Mouse (Mus musculus): ENCODE data around the gene Gm45234. TPM values are rescaled to one million over a fixed set of nuclear protein-coding genes. Genes with fewer than 3 reads are reported as not detected.

Gm45234 gene
- polyA plus RNA-seq, 1 experiment from 2014 or later: not detected

DNA sequence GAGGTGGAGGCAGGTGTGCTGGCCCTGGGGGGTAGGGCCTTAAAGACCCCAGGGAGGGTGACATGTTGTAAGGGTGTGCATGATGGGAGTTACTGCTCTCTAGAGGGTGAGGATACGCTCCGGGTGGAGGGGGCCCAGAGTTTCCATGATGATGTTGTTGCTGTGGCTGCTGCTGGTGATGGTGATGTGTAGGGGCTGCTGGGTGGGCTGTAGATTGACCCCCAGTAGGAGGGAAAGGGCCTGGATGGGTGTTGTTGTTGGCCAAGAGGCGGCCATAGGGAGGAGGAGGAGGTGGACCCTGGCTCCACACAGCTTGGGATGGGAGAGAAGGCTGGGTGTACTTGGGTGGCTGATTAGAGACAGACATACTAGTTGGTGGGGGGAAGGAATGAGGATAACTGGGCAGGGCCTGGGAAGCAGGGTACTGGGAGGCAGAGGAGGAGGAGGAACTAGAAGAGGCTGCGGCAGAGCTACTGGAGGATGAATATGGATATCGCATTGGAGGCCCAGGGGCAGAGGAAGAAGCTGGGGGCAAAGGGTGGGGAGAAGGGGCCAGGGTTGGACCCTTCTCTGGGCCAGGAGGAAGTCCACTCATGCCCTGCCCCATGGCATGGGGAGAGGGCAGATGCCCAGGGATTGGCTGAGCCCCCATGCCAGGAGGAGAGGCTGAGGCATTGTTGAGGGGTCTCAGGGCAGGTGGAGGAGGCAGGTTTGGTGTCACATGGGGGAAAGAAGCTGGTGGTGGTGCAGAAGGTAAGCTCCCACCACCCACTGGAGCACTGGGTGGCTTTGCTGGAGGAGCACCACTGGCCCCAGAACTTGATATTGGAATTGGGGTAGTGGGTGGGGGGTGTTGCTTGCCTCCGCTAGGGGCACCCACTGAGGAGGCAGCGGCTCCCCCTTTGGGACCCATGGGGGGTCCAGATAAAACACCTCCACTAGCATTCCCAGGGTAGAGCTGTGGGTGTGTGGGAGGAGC lies 8.9 kb downstream of the Gm45234 start:
- peaks cover 29% of the 10 kb centered on the region for H3K4me1 ChIP-seq
- peak overlapping the region; percentile 51 for H3K4me3 ChIP-seq (replicated peaks)
- H3K27ac ChIP-seq (replicated peaks): peak overlapping the region; percentile 86; the same call in 1 of the 2 replicates
- H3K4me2 ChIP-seq (replicated peaks): peak overlapping the region; percentile 96
- peaks cover 64% of the 10 kb centered on the region for H3K36me3 ChIP-seq
- WGBS: 82% methylated on average over 7 of the region's 7 CpGs
- 0 out of 2 replicates have a peak overlapping the region, but pooled peaks have one; percentile 56 for H3K9ac ChIP-seq
- no peaks in the 10 kb centered on the region for H3K9me3 ChIP-seq (replicated peaks)
- ATAC-seq (ENCODE audit: insufficient number of reproducible peaks, low FRiP score, low TSS enrichment, low read depth): peak; percentile 24
- H3K27me3 ChIP-seq: no peaks in the 10 kb centered on the region

DNA sequence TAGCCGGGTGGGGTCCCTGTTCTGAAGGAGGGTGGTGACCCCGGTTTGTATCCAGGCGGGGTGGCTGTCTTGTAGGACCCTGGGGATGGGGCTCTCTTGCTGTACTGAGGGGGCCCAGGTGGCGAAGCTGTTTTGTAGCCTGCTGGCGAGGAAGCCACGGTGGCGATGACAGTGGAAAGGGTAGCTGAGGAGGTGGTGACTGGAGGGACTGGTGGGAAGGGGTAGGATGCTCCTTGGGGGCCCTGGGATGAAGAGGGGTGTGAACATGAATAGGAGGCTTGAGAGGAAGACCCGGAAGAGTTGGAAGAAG lies 9.6 kb downstream of the Gm45234 start:
- peak overlapping the region; percentile 96 for H3K4me2 ChIP-seq (replicated peaks)
- peak overlapping the region; percentile 51 for H3K4me3 ChIP-seq (replicated peaks)
- H3K9ac ChIP-seq: peak overlapping the region; percentile 56
- no peaks in the 10 kb centered on the region for H3K9me3 ChIP-seq (replicated peaks)
- no peaks in the 10 kb centered on the region for H3K27me3 ChIP-seq
- 15% methylated on average over 8 of the region's 8 CpGs for WGBS
- ATAC-seq (ENCODE audit: insufficient number of reproducible peaks, low FRiP score, low TSS enrichment, low read depth): peak; percentile 3
- peak overlapping the region; percentile 86 for H3K27ac ChIP-seq (replicated peaks)
- peaks cover 64% of the 10 kb centered on the region for H3K36me3 ChIP-seq
- peaks cover 34% of the 10 kb centered on the region for H3K4me1 ChIP-seq

DNA sequence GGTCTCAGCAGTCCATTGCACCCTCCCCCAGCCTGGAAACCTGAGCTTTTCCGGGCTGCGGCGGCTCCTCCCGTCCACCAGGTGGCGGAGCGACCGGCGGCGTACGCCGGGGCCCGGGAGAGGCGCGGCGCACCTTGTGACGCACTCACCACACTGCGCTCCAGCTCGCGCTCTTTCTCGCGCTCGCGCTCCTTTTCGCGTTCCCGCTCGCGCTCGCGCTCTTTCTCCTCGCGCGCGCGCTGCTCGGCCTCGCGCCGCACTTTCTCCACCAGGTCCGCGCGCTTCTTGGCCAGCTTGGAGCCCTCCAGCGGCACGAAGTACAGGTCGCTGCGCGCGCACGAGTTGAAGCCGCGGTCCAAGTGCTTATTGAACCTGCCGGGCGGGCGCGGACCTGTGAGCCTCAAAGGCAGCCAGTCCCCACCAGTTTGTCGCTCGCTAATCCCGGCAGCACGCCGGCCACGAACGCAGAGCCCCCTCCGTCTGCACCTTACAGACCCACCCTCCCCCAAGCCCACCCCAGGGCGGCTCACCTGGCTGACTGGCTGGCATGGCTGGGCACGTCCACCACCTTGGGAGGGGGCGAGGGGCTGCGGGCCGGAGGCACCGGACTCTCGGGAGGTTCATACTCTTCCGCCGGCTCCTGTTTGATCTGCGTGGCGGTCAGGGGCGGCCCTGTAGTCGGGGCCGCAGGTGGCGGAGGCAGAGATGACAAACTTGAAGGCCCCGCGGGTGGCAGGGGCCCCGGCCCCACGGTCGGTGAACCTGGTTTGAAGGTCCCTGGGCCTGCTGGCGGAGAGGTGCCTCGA lies 10.1 kb downstream of the Gm45234 start:
- peak; percentile 83 for ATAC-seq (ENCODE audit: insufficient number of reproducible peaks, low FRiP score, low TSS enrichment, low read depth)
- H3K36me3 ChIP-seq: peaks cover 64% of the 10 kb centered on the region
- under 1% methylated on average over 85 of the region's 85 CpGs for WGBS

DNA sequence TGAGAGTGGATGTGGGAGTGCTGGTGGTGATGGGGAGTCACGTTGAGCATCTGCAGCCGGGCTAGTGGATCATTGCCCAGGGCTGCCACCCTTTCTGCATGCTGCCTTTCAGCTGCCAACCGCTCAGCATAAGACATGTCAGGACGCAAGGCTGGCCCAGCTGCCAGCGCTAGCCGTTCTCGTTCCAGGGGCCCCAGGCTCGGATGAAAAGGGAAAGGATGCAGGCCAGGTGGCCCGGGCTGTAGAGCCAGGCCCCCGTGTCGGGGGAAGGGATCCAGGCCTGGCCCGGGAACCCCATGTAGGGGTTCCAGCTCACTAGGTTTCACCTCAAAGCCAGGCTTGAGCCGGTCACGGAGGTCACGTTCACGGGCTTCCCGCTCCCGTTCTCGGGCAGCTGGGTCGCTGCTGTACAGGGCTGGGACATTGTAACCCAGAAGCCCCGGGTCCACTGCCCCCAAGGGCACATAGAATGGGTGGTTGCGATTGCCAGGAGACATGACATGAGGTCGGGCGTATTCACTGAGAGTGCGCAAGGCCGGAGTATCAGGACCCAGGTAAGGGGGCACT lies 11.0 kb downstream of the Gm45234 start:
- no peaks in the 10 kb centered on the region for H3K9me3 ChIP-seq (replicated peaks)
- 64% methylated on average over 26 of the region's 26 CpGs for WGBS
- H3K36me3 ChIP-seq: peaks cover 61% of the 10 kb centered on the region

More for the DNA sequence above, 10.1 kb downstream of the Gm45234 start:
- peak overlapping the region; percentile 56 for H3K9ac ChIP-seq
- peak overlapping the region; percentile 51 for H3K4me3 ChIP-seq (replicated peaks)
- H3K4me1 ChIP-seq: peaks cover 34% of the 10 kb centered on the region
- no peaks in the 10 kb centered on the region for H3K9me3 ChIP-seq (replicated peaks)
- H3K27me3 ChIP-seq: no peaks in the 10 kb centered on the region
- peak overlapping the region; percentile 86 for H3K27ac ChIP-seq (replicated peaks)
- H3K4me2 ChIP-seq (replicated peaks): peak overlapping the region; percentile 96

DNA sequence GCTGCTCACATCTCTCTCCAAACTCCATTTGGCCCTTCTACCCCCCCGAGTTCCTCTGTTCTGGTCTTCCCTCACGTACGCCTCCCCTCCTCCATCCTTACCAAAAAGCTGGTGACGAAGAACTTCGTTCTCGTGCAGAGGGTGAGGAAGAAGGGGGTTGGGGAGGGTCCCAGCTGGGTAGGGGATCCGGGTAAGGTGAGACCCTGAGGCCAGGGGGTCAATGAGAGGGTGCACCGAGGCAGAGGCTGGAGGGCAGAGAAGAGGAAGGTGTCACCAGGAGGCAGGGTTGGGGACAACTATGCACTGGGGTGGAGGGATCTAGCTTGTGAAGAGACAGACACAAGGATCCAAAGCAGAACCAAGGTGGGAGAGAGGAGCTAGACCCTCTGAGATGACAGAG lies 12.2 kb downstream of the Gm45234 start:
- Histone ChIP-seq H3K9me3 (replicated peaks) (no peaks in the 10 kb centered on the region), H3K4me2 (replicated peaks) (no peak overlapping the region), H3K9ac (no peak overlapping the region), H3K4me3 (replicated peaks) (no peak overlapping the region), H3K27me3 (no peaks in the 10 kb centered on the region), H3K27ac (replicated peaks) (no peak overlapping the region), H3K4me1 (peaks cover 50% of the 10 kb centered on the region), H3K36me3 (peaks cover 54% of the 10 kb centered on the region)
- no peak for ATAC-seq (ENCODE audit: insufficient number of reproducible peaks, low FRiP score, low TSS enrichment, low read depth)
- WGBS: 79% methylated on average over 8 of the region's 8 CpGs

More for the DNA sequence above, 11.0 kb downstream of the Gm45234 start:
- Histone ChIP-seq H3K27me3 (no peaks in the 10 kb centered on the region), H3K9ac (no peak overlapping the region), H3K27ac (replicated peaks) (peak overlapping the region; percentile 86; the same call in 1 of the 2 replicates), H3K4me2 (replicated peaks) (peak overlapping the region; percentile 96), H3K4me1 (peaks cover 39% of the 10 kb centered on the region), H3K4me3 (replicated peaks) (peak overlapping the region; percentile 51)
- ATAC-seq (ENCODE audit: insufficient number of reproducible peaks, low FRiP score, low TSS enrichment, low read depth): no peak

DNA sequence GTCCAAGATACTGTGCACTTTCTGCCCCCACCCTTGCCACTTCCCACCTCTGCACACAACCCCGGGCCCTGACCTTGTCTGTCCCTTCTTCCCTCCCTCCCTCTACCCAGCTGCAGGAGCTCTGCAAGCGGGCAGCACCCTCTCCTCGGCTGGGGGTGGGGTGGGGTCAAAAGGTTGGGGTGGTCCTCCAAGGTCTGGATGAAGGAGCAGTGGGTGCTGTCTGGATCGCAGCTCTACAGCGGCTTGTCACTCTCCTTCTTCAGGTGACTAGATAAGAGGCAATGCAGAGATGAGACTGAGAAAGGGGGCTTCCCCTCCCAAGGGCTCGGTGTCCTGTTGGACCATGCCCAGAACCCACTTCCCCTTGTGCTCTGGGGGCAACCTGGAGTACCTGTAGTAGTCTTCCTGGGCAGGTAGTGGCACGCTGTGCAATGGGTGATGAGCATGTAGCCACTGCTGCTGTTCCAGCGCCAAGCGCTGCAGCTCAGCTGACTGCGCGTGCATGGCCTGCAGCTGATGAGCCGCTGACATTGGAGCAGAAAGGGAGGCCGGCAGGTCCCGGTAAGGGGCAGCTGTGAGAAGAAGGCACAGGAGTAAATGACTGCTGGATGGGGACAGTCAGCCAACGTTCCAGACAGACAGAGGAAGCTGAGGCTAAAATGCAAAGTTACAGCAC lies 12.8 kb downstream of the Gm45234 start:
- Histone ChIP-seq H3K36me3 (peaks cover 47% of the 10 kb centered on the region), H3K4me3 (replicated peaks) (no peak overlapping the region), H3K27ac (replicated peaks) (no peak overlapping the region), H3K9ac (no peak overlapping the region), H3K9me3 (replicated peaks) (no peaks in the 10 kb centered on the region), H3K4me2 (replicated peaks) (no peak overlapping the region), H3K4me1 (peaks cover 56% of the 10 kb centered on the region), H3K27me3 (no peaks in the 10 kb centered on the region)
- WGBS: 86% methylated on average over 15 of the region's 15 CpGs
- ATAC-seq (ENCODE audit: insufficient number of reproducible peaks, low FRiP score, low TSS enrichment, low read depth): no peak

DNA sequence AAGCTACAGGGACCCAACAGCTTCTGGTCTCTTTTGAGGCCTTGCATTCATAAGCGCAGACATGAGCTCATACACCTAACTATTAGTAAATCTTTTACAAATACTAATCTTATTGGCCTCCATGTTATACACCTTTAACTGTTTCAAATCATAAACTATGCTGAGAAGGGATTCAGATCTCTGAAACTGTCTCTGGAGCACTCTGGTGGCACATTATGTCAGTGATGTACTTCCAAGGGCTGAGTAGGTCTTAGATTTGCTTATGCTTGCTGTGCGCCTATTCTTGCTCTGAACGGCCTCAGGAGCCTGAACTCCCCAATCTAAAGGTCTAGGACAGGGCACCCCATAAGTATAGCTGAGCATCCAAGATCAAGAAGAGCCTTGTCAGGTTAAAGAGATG lies 14.0 kb downstream of the Gm45234 start:
- H3K27me3 ChIP-seq: no peaks in the 10 kb centered on the region
- peaks cover 53% of the 10 kb centered on the region for H3K4me1 ChIP-seq
- peak overlapping the region; percentile 68 for H3K4me2 ChIP-seq (replicated peaks)
- peak overlapping the region; percentile 68 for H3K4me3 ChIP-seq (replicated peaks)
- H3K9me3 ChIP-seq (replicated peaks): no peaks in the 10 kb centered on the region
- 0 out of 2 replicates have a peak overlapping the region, but pooled peaks have one; percentile 83 for H3K9ac ChIP-seq
- H3K27ac ChIP-seq (replicated peaks): peak overlapping the region; percentile 99
- no peak for ATAC-seq (ENCODE audit: insufficient number of reproducible peaks, low FRiP score, low TSS enrichment, low read depth)
- peaks cover 36% of the 10 kb centered on the region for H3K36me3 ChIP-seq
- WGBS: 69% methylated on average over 3 of the region's 3 CpGs

DNA sequence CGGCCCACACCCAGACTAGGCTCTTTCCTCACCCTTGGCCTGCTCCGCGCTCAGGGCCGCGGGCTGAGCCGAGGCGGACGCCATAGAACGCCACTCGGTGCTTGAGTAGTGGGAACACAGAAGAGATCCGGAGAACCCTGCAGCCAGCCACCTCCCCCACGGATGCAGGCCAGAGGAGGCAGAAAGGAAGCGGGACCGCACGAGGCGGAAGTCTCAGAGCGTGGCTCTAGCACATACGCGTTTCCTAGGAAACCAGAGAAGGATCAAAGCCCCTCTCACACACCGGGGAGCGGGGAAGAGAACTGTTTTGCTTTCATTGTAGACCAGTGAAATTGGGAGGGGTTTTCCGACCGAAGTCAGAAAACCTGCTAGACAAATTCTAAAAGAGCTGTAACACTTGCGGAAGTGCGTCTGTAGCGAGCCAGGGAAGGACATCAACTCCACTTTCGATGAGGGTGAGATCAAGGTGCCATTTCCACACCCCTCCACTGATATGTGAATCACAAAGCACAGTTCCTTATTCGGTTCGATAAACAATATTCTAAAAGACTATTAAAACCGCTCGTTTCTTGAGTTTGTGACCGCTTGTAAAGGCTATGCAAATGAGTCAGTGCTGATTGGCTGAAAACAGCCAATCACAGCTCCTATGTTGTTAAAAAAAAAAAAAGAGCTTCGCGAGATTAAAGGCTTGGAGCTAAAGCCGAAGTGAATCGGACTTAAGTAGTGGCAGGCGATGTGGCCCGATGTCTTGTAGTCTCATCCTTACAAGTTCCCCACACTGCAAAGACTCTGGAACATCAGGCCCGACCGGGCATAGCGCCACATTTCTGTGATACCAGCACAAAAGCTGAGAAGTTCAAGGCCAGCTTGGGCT lies 14.7 kb downstream of the Gm45234 start, which contains the start of gene Grcc10:
Gene Grcc10 (minus strand): TSS at position 487 of the 874 bp plus-strand sequence.
- Histone ChIP-seq H3K36me3 (peaks cover 30% of the 10 kb centered on the region), H3K9ac (peak within 1 kb of the TSS; percentile 83), H3K27ac (replicated peaks) (peak within 1 kb of the TSS; percentile 99), H3K27me3 (no peaks in the 10 kb centered on the region), H3K4me3 (replicated peaks) (peak within 1 kb of the TSS; percentile 68), H3K4me1 (peaks cover 46% of the 10 kb centered on the region), H3K4me2 (replicated peaks) (peak within 1 kb of the TSS; percentile 68), H3K9me3 (replicated peaks) (no peaks in the 10 kb centered on the region)
- WGBS: under 1% methylated on average over 41 of the region's 41 CpGs
- ATAC-seq (ENCODE audit: insufficient number of reproducible peaks, low FRiP score, low TSS enrichment, low read depth): peak; percentile 84

DNA sequence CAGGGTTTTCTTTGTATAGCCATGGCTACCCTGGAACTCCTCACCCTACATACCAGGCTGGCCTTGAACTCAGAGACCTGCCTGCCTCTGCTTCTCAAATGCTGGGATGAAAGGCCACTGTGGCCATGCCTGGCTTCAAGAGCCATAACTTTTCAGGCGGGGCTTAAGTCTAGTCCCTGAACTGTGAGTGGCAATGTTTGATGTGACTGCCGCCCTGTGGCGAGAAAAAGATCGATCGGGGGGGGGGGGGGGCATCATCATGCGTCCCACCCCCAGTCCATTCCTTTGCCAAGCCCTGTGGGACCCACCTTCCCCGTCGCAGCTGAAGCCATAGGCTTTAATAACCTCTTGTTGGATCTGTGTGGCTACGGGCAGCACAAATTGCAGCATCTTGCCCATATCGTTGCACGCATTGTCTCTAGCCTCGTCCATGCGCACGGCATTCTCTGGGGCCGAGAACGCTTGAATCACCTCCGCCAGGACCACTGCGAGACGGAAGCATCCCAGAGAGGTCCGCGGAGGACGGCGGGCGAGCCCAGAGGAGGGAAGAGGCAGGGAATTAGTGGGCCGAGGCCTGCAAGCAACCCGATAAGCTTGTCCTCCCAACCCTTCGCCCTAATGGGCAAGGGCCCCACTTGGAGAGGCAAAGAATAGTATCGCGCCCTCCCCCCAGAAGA lies 15.5 kb downstream of the Gm45234 start:
- Histone ChIP-seq H3K36me3 (peaks cover 30% of the 10 kb centered on the region), H3K9me3 (replicated peaks) (no peaks in the 10 kb centered on the region), H3K4me2 (replicated peaks) (peak overlapping the region; percentile 68), H3K9ac (peak overlapping the region; percentile 83), H3K4me1 (peaks cover 40% of the 10 kb centered on the region), H3K4me3 (replicated peaks) (peak overlapping the region; percentile 68), H3K27ac (replicated peaks) (peak overlapping the region; percentile 99), H3K27me3 (no peaks in the 10 kb centered on the region)
- ATAC-seq (ENCODE audit: insufficient number of reproducible peaks, low FRiP score, low TSS enrichment, low read depth): peak; percentile 9; the same call in 1 of the 2 replicates
- under 1% methylated on average over 29 of the region's 29 CpGs for WGBS

Measured in embryonic facial prominence, embryonic 15.5 days (tissue).